Mouse (Mus musculus) midbrain, embryonic 14.5 days (tissue): ENCODE measurements around the gene Gm10058. TPM values are rescaled to one million over a fixed set of nuclear protein-coding genes. Genes with fewer than 3 reads are reported as not detected.
"Not testable (repeated sequence)": the region's sequence is repeated elsewhere in the genome, so short reads cannot be mapped to it uniquely, and the experiment has no call there.

Source experiments
- ATAC-seq: fragments of 200-750 bp; cut with Nextera tagmentation; 2 replicates; pipeline ENCODE4 v1.8.0; 2017; ENCODE audit warnings: moderate number of reproducible peaks, moderate library complexity; ENCODE audit not compliant: low FRiP score, low TSS enrichment
- DNase-seq: peaks from one replicate; pipeline ENCODE4 v3.0.0-alpha.2; 2015
- H3K27ac ChIP-seq: fragments of 300-500 bp; sonication (generic); replicated peaks from 2 replicates; pipeline ENCODE4 v1.5.1; 2014; ENCODE audit warnings: mild to moderate bottlenecking, low read depth, low read length, moderate library complexity
- H3K27me3 ChIP-seq: fragments of 300-500 bp; sonication (generic); 2 replicates; pipeline ENCODE4 v1.6.1; 2014; ENCODE audit warnings: low read length, control low read depth, mixed read lengths; ENCODE audit not compliant: control insufficient read depth, insufficient read depth
- H3K36me3 ChIP-seq: fragments of 300-500 bp; sonication (generic); 2 replicates; pipeline ENCODE4 v1.6.1; 2014; ENCODE audit warnings: low read length, control low read depth; ENCODE audit not compliant: control insufficient read depth, insufficient read depth
- H3K4me1 ChIP-seq: fragments of 300-500 bp; sonication (generic); 2 replicates; pipeline ENCODE4 v1.6.1; 2014; ENCODE audit warnings: mild to moderate bottlenecking, antibody characterized with exemption, low read length, control low read depth; ENCODE audit not compliant: control insufficient read depth, insufficient read depth
- H3K4me2 ChIP-seq: fragments of 300-500 bp; sonication (generic); 2 replicates; pipeline ENCODE4 v1.6.1; 2014; ENCODE audit warnings: mild to moderate bottlenecking, low read length, moderate library complexity
- H3K4me3 ChIP-seq: fragments of 300-500 bp; sonication (generic); replicated peaks from 2 replicates; pipeline ENCODE4 v1.5.1; 2014; ENCODE audit warnings: low read depth, low read length
- H3K9ac ChIP-seq: fragments of 300-500 bp; sonication (generic); replicated peaks from 2 replicates; pipeline ENCODE4 v1.6.1; 2014; ENCODE audit warnings: mild to moderate bottlenecking, low read length, moderate library complexity
- H3K9me3 ChIP-seq: fragments of 300-500 bp; sonication (generic); 2 replicates; pipeline ENCODE4 v1.6.1; 2016; ENCODE audit warnings: low read length, control low read depth, mixed read lengths; ENCODE audit not compliant: control insufficient read depth
- WGBS: fragments of 180-500 bp; shearing (Covaris S2); extraction: QIAGEN DNeasy Blood & Tissue Kit; methylation state at CpG from one replicate; pipeline ENCODE4 v1.1.7; 2014; 5-methylcytosine and 5-hydroxymethylcytosine counted together
- polyA plus RNA-seq: library from polyadenylated mRNA; unstranded; fragments of >200 nt; fragmentation: Nextera tagmentation; extraction: Ambion mirVana; gene quantifications from 2 replicates; pipeline ENCODE4 v1.2.1, GENCODE M21; 2014

The Gm10058 gene
- polyA plus RNA-seq, result not detected in 2 replicates

GRCm38 (mm10) chrX:27946785-27947184, at the start of gene Gm10058:
Gene Gm10058, minus strand, starts transcription at chrX:27946885.
- not testable (repeated sequence) for H3K36me3 ChIP-seq, H3K4me2 ChIP-seq, DNase-seq, H3K4me1 ChIP-seq, ATAC-seq, H3K27me3 ChIP-seq, H3K9me3 ChIP-seq, H3K27ac ChIP-seq, H3K4me3 ChIP-seq, H3K9ac ChIP-seq
- no CpG with 5 or more reads among the region's 5 CpGs for WGBS
